Mouse (Mus musculus): ENCODE data around the gene Gstt1.

Gene Gstt1

GRCm38 (mm10) chr10:75763682-75764518, 34.5 kb downstream of the Gstt1 start, which contains the start of gene Cabin1:
TSS of gene Cabin1 (minus strand) at chr10:75764341.
- peak; percentile 96 for DNase-seq (ENCODE audit: low spot score)

- no peak for DNase-seq (ENCODE audit: low spot score)
Observed at GRCm38 (mm10) chr10:75762413-75762812, 36.0 kb downstream of the Gstt1 start.

GRCm38 (mm10) chr10:75760311-75760710, 38.1 kb downstream of the Gstt1 start:
- no peak for DNase-seq (ENCODE audit: low spot score)

GRCm38 (mm10) chr10:75756719-75757118, 41.7 kb downstream of the Gstt1 start:
- DNase-seq (ENCODE audit: low spot score) = no peak

- peak; percentile 70 for DNase-seq (ENCODE audit: low spot score)
Observed at GRCm38 (mm10) chr10:75744017-75744416, 54.4 kb downstream of the Gstt1 start.

GRCm38 (mm10) chr10:75743369-75743768, 55.0 kb downstream of the Gstt1 start:
- no peak for DNase-seq (ENCODE audit: low spot score)

GRCm38 (mm10) chr10:75740866-75741265, 57.5 kb downstream of the Gstt1 start:
- DNase-seq (ENCODE audit: low spot score) = no peak
